Mouse (Mus musculus) embryonic facial prominence, embryonic 13.5 days (tissue): ENCODE data around the gene Hoxa6. TPM values are rescaled to one million over a fixed set of nuclear protein-coding genes. Genes with fewer than 3 reads are reported as not detected.

Experiments
- ATAC-seq: fragments of 200-750 bp; cut with Nextera tagmentation; 2 replicates; pipeline ENCODE4 v1.8.0; 2017; ENCODE audit warnings: low read depth; ENCODE audit not compliant: insufficient number of reproducible peaks, insufficient read depth, low FRiP score, low TSS enrichment
- H3K27ac ChIP-seq: fragments of 300-500 bp; sonication (generic); 2 replicates; pipeline ENCODE4 v1.5.1; 2015; ENCODE audit warnings: moderate library complexity, mild to moderate bottlenecking, inconsistent platforms
- H3K27me3 ChIP-seq: fragments of 300-500 bp; sonication (generic); 2 replicates; pipeline ENCODE4 v1.6.1; 2015; ENCODE audit warnings: mild to moderate bottlenecking, inconsistent platforms
- H3K36me3 ChIP-seq: fragments of 300-500 bp; sonication (generic); 2 replicates; pipeline ENCODE4 v1.6.1; 2015; ENCODE audit warnings: mild to moderate bottlenecking, inconsistent platforms
- H3K4me1 ChIP-seq: fragments of 300-500 bp; sonication (generic); 2 replicates; pipeline ENCODE4 v1.6.1; 2015; ENCODE audit warnings: inconsistent platforms
- H3K4me2 ChIP-seq: fragments of 300-500 bp; sonication (generic); 2 replicates; pipeline ENCODE4 v1.6.1; 2015; ENCODE audit warnings: moderate library complexity, mild to moderate bottlenecking, inconsistent platforms
- H3K4me3 ChIP-seq: fragments of 300-500 bp; sonication (generic); 2 replicates; pipeline ENCODE4 v1.5.1; 2015; ENCODE audit warnings: mild to moderate bottlenecking, inconsistent platforms
- H3K9ac ChIP-seq: fragments of 300-500 bp; sonication (generic); 2 replicates; pipeline ENCODE4 v1.6.1; 2015; ENCODE audit warnings: mild to moderate bottlenecking, inconsistent platforms
- H3K9me3 ChIP-seq: fragments of 300-500 bp; sonication (generic); 2 replicates; pipeline ENCODE4 v1.6.1; 2016; ENCODE audit warnings: inconsistent platforms
- WGBS: fragments of 180-500 bp; shearing (Covaris S2); methylation state at CpG from one replicate; pipeline ENCODE4 v1.1.7; 2015; ENCODE audit warnings: mixed read lengths; 5-methylcytosine and 5-hydroxymethylcytosine counted together
- polyA plus RNA-seq: library from polyadenylated mRNA; unstranded; fragments of >200 nt; fragmentation: Nextera tagmentation; extraction: Ambion mirVana; gene quantifications from 2 replicates; pipeline ENCODE4 v1.2.1, GENCODE M21; 2015

Hoxa6 gene
- polyA plus RNA-seq, 1 experiment from 2014 or later = 0.81 TPM

GRCm38 (mm10) chr6:52216691-52217458 lies 8.4 kb upstream of the Hoxa6 start:
- no peak for ATAC-seq
- Histone ChIP-seq H3K4me3 (peak overlapping the region; percentile 30), H3K36me3 (no peaks in the 10 kb centered on the region), H3K4me2 (peak overlapping the region; percentile 51), H3K27ac (no peak overlapping the region), H3K27me3 (peaks cover 100% of the 10 kb centered on the region), H3K4me1 (peaks cover 28% of the 10 kb centered on the region), H3K9me3 (no peaks in the 10 kb centered on the region), H3K9ac (no peak overlapping the region)
- 1% methylated on average over 60 of the region's 60 CpGs for WGBS

GRCm38 (mm10) chr6:52215771-52216535 lies 7.4 kb upstream of the Hoxa6 start:
- Histone ChIP-seq H3K36me3 (no peaks in the 10 kb centered on the region), H3K9me3 (no peaks in the 10 kb centered on the region), H3K4me2 (no peak overlapping the region), H3K4me1 (peaks cover 27% of the 10 kb centered on the region), H3K4me3 (no peak overlapping the region), H3K27me3 (peaks cover 100% of the 10 kb centered on the region), H3K27ac (no peak overlapping the region), H3K9ac (no peak overlapping the region)
- under 1% methylated on average over 30 of the region's 30 CpGs for WGBS
- no peak for ATAC-seq

GRCm38 (mm10) chr6:52215070-52215469 lies 6.5 kb upstream of the Hoxa6 start:
- no peak for ATAC-seq
- H3K4me1 ChIP-seq = peaks cover 27% of the 10 kb centered on the region
- no peak overlapping the region for H3K9ac ChIP-seq
- H3K27me3 ChIP-seq = peaks cover 100% of the 10 kb centered on the region
- no peaks in the 10 kb centered on the region for H3K9me3 ChIP-seq
- H3K4me2 ChIP-seq = no peak overlapping the region
- no peak overlapping the region for H3K4me3 ChIP-seq
- H3K27ac ChIP-seq = no peak overlapping the region
- WGBS = 13% methylated on average over 3 of the region's 3 CpGs
- H3K36me3 ChIP-seq = no peaks in the 10 kb centered on the region

GRCm38 (mm10) chr6:52214271-52214670 lies 5.7 kb upstream of the Hoxa6 start:
- Histone ChIP-seq H3K4me1 (peaks cover 27% of the 10 kb centered on the region), H3K36me3 (no peaks in the 10 kb centered on the region), H3K4me2 (no peak overlapping the region), H3K4me3 (no peak overlapping the region), H3K9ac (no peak overlapping the region), H3K27me3 (peaks cover 100% of the 10 kb centered on the region), H3K27ac (no peak overlapping the region), H3K9me3 (no peaks in the 10 kb centered on the region)
- 6% methylated on average over 5 of the region's 5 CpGs for WGBS
- ATAC-seq = no peak

- ATAC-seq = no peak
- 3% methylated on average over 38 of the region's 38 CpGs for WGBS
- Histone ChIP-seq H3K36me3 (no peaks in the 10 kb centered on the region), H3K4me3 (0 out of 2 replicates have a peak within 1 kb of the TSS, but pooled peaks have one; percentile 20), H3K27me3 (peaks cover 100% of the 10 kb centered on the region), H3K9me3 (no peaks in the 10 kb centered on the region), H3K4me2 (peak within 1 kb of the TSS; percentile 34), H3K9ac (no peak within 1 kb of the TSS), H3K27ac (no peak within 1 kb of the TSS), H3K4me1 (peaks cover 27% of the 10 kb centered on the region)
Measured at GRCm38 (mm10) chr6:52213119-52213986, 4.8 kb upstream of the Hoxa6 start, which contains the start of the genes Hoxa3 and Gm28308. Gene Hoxa3 (minus strand): TSS chr6:52213336. Gene Gm28308 (minus strand): TSS chr6:52213339.

- Histone ChIP-seq H3K27me3 (peaks cover 100% of the 10 kb centered on the region), H3K9me3 (no peaks in the 10 kb centered on the region), H3K27ac (no peak overlapping the region), H3K4me2 (peak overlapping the region; percentile 34), H3K4me3 (0 out of 2 replicates have a peak overlapping the region, but pooled peaks have one; percentile 20), H3K36me3 (no peaks in the 10 kb centered on the region), H3K4me1 (peaks cover 27% of the 10 kb centered on the region), H3K9ac (no peak overlapping the region)
- no peak for ATAC-seq
- WGBS = 1% methylated on average over 22 of the region's 22 CpGs
Measured at GRCm38 (mm10) chr6:52212556-52213118, 4.1 kb upstream of the Hoxa6 start.

GRCm38 (mm10) chr6:52211961-52212360 lies 3.4 kb upstream of the Hoxa6 start:
- H3K9ac ChIP-seq = no peak overlapping the region
- no peak for ATAC-seq
- H3K4me3 ChIP-seq = peak overlapping the region; percentile 20; the same call in 1 of the 2 replicates
- peaks cover 100% of the 10 kb centered on the region for H3K27me3 ChIP-seq
- no peak overlapping the region for H3K27ac ChIP-seq
- peak overlapping the region; percentile 24; the same call in 1 of the 2 replicates for H3K4me2 ChIP-seq
- peaks cover 20% of the 10 kb centered on the region for H3K4me1 ChIP-seq
- no peaks in the 10 kb centered on the region for H3K9me3 ChIP-seq
- WGBS = 2% methylated on average over 13 of the region's 13 CpGs
- no peaks in the 10 kb centered on the region for H3K36me3 ChIP-seq

- Histone ChIP-seq H3K27ac (no peak overlapping the region), H3K9me3 (no peaks in the 10 kb centered on the region), H3K4me2 (peak overlapping the region; percentile 24; the same call in 1 of the 2 replicates), H3K9ac (no peak overlapping the region), H3K36me3 (no peaks in the 10 kb centered on the region), H3K4me3 (peak overlapping the region; percentile 20; the same call in 1 of the 2 replicates), H3K4me1 (peaks cover 17% of the 10 kb centered on the region; the same call in 1 of the 2 replicates), H3K27me3 (peaks cover 100% of the 10 kb centered on the region)
- WGBS = 1% methylated on average over 37 of the region's 37 CpGs
- ATAC-seq = no peak
Measured at GRCm38 (mm10) chr6:52211170-52211935, 2.8 kb upstream of the Hoxa6 start.

- no peak for ATAC-seq
- Histone ChIP-seq H3K4me1 (peaks cover 12% of the 10 kb centered on the region; the same call in 1 of the 2 replicates), H3K4me2 (no peak overlapping the region), H3K27me3 (peaks cover 100% of the 10 kb centered on the region), H3K9ac (no peak overlapping the region), H3K9me3 (no peaks in the 10 kb centered on the region), H3K4me3 (no peak overlapping the region), H3K27ac (no peak overlapping the region), H3K36me3 (no peaks in the 10 kb centered on the region)
- WGBS = 4% methylated on average over 12 of the region's 12 CpGs
Measured at GRCm38 (mm10) chr6:52209685-52210046, 1.1 kb upstream of the Hoxa6 start.

GRCm38 (mm10) chr6:52208868-52209684 lies 554 bp upstream of the Hoxa6 start:
- Histone ChIP-seq H3K9me3 (no peaks in the 10 kb centered on the region), H3K27me3 (peaks cover 100% of the 10 kb centered on the region), H3K9ac (no peak overlapping the region), H3K27ac (no peak overlapping the region), H3K4me1 (peaks cover 18% of the 10 kb centered on the region), H3K4me2 (peak overlapping the region; percentile 16; the same call in 1 of the 2 replicates), H3K36me3 (no peaks in the 10 kb centered on the region), H3K4me3 (no peak overlapping the region)
- no peak for ATAC-seq
- 4% methylated on average over 18 of the region's 18 CpGs for WGBS
